Comparison of ENCODE assay signal across 11 mouse cellular contexts in the genomic region with DNA sequence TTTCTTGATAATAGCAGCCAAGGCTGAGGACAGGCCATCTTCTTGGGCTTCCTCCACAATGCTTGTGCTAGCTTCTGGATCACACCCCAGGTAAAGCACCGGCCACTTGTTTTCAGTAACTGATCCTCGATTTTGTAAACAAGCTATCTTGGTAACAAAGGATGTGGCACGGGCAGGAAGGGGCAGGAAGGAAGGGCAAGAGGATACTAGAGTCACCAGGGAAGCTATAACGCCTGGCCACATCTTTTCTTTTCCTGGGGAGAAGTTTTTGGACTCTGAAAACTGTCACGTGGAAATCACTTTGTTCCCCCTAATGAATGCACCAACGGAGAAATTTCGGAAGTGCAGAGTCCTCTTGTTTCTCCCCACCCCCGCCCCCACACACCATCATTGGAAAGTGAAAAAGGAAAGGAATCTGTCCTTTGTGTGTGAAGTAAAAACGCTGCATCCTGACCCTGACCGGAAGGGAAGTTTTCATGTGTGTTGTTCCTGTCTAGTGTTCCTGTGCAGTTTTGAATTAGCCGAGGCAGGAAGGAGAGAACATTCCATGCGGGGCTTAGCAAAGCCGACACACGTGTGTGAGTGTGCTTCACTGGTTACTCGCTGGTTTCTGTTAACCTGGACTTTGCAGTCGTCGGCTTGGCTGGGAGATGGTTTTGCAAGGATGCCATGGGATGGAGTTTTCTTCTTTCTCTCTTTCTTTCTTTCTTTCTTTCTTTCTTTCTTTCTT.
DNase-seq lines count a peak whose midpoint lies in the region; ATAC-seq and TF ChIP-seq lines count a peak whose summit lies in the region.
"Had no signal": no experiment of that assay in that cellular context is flagged by ENCODE, and none has a peak within 500 bp of the region (broad histone marks: within the 10 kb centered on the region; RNA-seq: fewer than 3 reads in every experiment).

No protein-coding gene starts in this region.

- peaks cover 5% of the 10 kb centered on the region; the same call in 1 of the 2 replicates for H3K4me1 ChIP-seq in midbrain, embryonic 10.5 days
- H3K4me1 ChIP-seq in midbrain, embryonic 15.5 days = no peaks in the 10 kb centered on the region

- intact Hi-C loops in gastrocnemius, adult 2 months (cut with DNase I) = no loop called here

- no peaks in the 10 kb centered on the region for H3K9me3 ChIP-seq in midbrain, embryonic 10.5 days (replicated peaks)
- H3K9me3 ChIP-seq in midbrain, embryonic 15.5 days = no peaks in the 10 kb centered on the region

- no peak for TF ChIP-seq CTCF in gastrocnemius, adult 2 months (IDR thresholded peaks at IDR 0.05)

- peak overlapping the region; percentile 54 for H3K4me3 ChIP-seq in gastrocnemius, adult 2 months
- H3K4me3 ChIP-seq in midbrain, embryonic 10.5 days = no peak overlapping the region
- H3K4me3 ChIP-seq in midbrain, embryonic 15.5 days = no peak overlapping the region

- no peak overlapping the region for H3K27ac ChIP-seq in gastrocnemius, adult 2 months
- H3K27ac ChIP-seq in midbrain, embryonic 10.5 days (replicated peaks) = peak overlapping the region; percentile 50; the same call in 1 of the 2 replicates
- no peak overlapping the region for H3K27ac ChIP-seq in midbrain, embryonic 15.5 days
- H3K27ac ChIP-seq: macrophage had no signal

- no peak overlapping the region for H3K9ac ChIP-seq in midbrain, embryonic 15.5 days

- ATAC-seq in midbrain, embryonic 15.5 days (replicated peaks) = no peak

- no peak overlapping the region for H3K4me2 ChIP-seq in midbrain, embryonic 15.5 days

- DNase-seq in gastrocnemius, adult 2 months = no peak
- DNase-seq in gastrocnemius, adult 18-20 months (ENCODE audit: low spot score) = no peak
- DNase-seq in midbrain, embryonic 10.5 days (ENCODE audit: low spot score) = no peak
- peak; percentile 39 for DNase-seq in kidney, postnatal 10 days
- DNase-seq in lung, postnatal 4 days = peak; percentile 8 to 46
- DNase-seq in urinary bladder, postnatal 10 days (ENCODE audit: low spot score) = no peak
- DNase-seq in cerebellum, adult 8-10 months = no peak
- DNase-seq: gastrocnemius, postnatal 25 days; right cerebral cortex, postnatal 14 days had no signal

- H3K36me3 ChIP-seq in midbrain, embryonic 10.5 days = no peaks in the 10 kb centered on the region
- H3K36me3 ChIP-seq in midbrain, embryonic 15.5 days (replicated peaks) = no peaks in the 10 kb centered on the region

- no peaks in the 10 kb centered on the region for H3K27me3 ChIP-seq in midbrain, embryonic 10.5 days (ENCODE audit: low read depth, poor library complexity, severe bottlenecking)
- no peaks in the 10 kb centered on the region for H3K27me3 ChIP-seq in midbrain, embryonic 15.5 days (replicated peaks)

- WGBS in midbrain, embryonic 10.5 days = 46% methylated on average over 17 of the region's 17 CpGs
- WGBS in midbrain, embryonic 15.5 days = 50% methylated on average over 17 of the region's 17 CpGs

Comparison
In these comparisons a context has a peak if more than half of its experiments do, and no peak if none do; other contexts are left out.
1. DNase-seq: peak in kidney, postnatal 10 days (single experiment) and lung, postnatal 4 days (2 of 2); none in gastrocnemius, adult 2 months (single experiment), gastrocnemius, adult 18-20 months (single experiment), midbrain, embryonic 10.5 days (single experiment), urinary bladder, postnatal 10 days (single experiment) and cerebellum, adult 8-10 months (single experiment).